Mouse (Mus musculus): ENCODE data around the gene Slc6a2. TPM values are rescaled to one million over a fixed set of nuclear protein-coding genes. Genes with fewer than 3 reads are reported as not detected.
A peak's percentile ranks its signal among the peaks of the same experiment; 100 is the strongest.

Gene Slc6a2
- total RNA-seq (2021), result under 1 TPM; 0.07 to 0.16 TPM

- no peak for DNase-seq (ENCODE audit: extremely low spot score in 1 of 2, low spot score in 1 of 2)
Observed at GRCm38 (mm10) chr8:92959779-92960178, at the start of gene Slc6a2. TSS of gene Slc6a2 (plus strand) at chr8:92960079.

- no peak for DNase-seq (ENCODE audit: extremely low spot score in 1 of 2, low spot score in 1 of 2)
Observed at GRCm38 (mm10) chr8:92911477-92911876, 48.4 kb upstream of the Slc6a2 start.

- DNase-seq (ENCODE audit: extremely low spot score in 1 of 2, low spot score in 1 of 2), result no peak
Observed at GRCm38 (mm10) chr8:92913396-92913795, 46.5 kb upstream of the Slc6a2 start.

DNA sequence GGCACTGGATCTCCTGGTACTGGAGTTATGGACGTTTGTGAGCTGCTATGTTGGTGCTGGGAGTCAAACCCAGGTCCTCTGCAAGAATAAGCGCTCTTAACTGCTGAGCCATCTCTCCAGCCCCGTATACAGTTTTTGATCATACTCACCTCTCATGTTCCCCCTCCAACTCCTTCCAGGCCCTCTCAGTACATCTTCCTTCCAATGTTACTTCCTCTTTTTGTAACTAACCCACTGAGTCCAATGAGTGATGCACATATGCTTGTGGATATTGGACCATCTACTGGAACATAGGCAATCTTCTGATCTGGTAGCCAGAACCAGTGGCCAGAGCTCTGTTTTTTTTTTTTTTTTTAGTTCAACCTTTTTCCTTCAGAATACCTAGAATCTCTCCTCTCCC, 43.8 kb upstream of the Slc6a2 start:
- DNase-seq (ENCODE audit: extremely low spot score in 1 of 2, low spot score in 1 of 2), result no peak

DNA sequence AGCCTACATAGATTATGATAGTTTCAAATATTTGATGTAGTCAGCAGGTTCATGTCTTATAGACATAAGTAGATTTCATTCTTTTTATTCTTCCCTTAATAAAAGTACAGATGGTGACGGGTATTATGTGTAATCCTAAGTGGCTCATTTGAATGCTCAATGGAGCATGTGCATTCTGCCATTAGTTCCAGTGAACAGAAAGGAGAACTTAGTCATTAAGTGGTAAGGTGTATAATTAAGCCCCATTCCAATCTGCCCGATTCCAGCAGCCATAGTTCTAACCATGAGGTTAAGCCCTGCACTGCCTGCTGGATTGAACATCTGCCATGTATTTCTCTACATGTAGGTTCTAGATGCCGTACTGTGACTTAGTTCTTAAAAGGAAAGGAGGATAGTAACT, 38.1 kb upstream of the Slc6a2 start:
- DNase-seq (ENCODE audit: extremely low spot score in 1 of 2, low spot score in 1 of 2), result no peak

- no peak for DNase-seq (ENCODE audit: extremely low spot score in 1 of 2, low spot score in 1 of 2)
Observed at GRCm38 (mm10) chr8:92928986-92929385, 30.9 kb upstream of the Slc6a2 start.

DNA sequence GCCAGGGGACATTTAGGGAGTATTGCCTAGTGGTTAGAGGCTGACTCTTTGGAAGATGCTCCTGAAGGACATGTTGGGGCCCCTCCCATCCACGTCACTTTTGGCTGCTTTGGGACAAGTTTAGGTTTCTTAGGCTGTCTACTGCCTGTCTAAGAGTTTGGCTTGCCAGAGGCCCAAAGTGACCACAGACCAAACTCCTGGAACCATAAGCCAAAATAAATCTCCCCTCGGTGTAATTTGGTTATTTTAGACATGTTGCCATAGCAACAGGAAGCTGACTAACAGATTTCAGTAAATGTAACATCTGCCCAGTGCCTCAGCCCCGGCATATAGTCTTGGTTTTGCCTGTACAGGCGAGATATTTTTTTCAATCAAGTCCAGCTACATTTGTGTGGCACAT, 21.8 kb upstream of the Slc6a2 start:
- no peak for DNase-seq (ENCODE audit: extremely low spot score in 1 of 2, low spot score in 1 of 2)

DNA sequence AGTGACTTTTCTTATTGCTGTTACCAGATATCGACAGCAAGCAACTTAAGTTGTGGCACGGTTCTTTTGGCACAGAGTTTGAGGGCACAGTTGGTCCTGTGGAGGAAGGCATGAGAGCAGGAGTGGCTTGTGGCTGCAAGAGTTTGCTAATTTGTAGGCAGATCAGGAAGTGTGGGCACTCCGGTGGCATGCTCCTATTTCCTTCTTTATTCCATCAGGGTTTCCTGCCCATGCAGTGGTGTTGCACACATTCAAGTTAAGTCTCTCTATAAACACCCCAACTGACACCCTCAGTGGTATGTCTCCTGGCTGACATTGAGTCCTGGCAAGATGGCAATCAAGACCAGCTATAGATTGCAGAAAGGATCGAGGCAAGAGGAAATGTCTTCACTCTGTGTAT, 10.8 kb upstream of the Slc6a2 start:
- DNase-seq (ENCODE audit: extremely low spot score in 1 of 2, low spot score in 1 of 2), result no peak

- DNase-seq (ENCODE audit: extremely low spot score in 1 of 2, low spot score in 1 of 2), result no peak
Observed at GRCm38 (mm10) chr8:92950639-92951371, 9.1 kb upstream of the Slc6a2 start.

DNA sequence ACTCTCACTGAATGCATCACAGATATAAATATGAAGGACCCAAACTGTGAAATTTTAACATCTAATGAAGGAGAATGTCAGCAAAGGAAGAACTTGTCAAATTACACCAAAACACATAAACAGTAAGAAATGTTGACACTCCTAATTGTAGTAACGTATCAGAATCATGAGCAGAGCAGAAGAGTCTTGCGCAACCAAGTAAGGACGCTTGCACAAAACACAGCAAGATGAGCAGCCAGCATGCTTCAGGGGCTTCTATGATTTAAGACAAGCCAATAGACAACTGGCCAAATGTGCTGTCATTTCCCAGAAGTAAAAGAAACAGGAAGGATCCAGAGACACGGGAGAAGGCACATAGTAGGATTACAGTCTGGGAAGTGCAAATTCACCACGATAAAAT, 5.8 kb upstream of the Slc6a2 start:
- no peak for DNase-seq (ENCODE audit: extremely low spot score in 1 of 2, low spot score in 1 of 2)

DNA sequence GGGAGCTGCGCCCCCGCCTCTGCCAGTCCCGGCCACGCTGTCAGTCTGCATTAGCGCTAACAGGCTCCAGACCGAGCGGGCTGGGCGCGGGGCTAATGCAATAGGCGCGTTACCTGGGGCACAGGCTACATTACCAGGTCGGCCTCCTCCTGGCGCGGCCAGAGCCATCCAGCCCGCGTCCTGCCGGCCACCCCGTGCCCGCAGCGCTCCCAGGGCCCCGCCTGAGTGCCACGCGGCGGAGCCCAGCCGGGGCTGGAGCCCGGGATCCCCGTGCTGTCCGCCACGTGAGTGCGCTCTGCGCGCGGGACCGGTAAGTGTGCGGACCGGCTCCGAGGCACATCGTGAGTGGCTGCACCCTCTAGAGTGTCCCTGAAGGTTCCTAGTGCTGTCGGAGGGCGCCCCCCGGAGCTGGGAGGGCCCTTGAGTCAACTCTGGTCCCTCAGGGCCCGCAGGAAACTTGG, 602 bp downstream of the Slc6a2 start:
- no peak for DNase-seq (ENCODE audit: extremely low spot score in 1 of 2, low spot score in 1 of 2)

DNA sequence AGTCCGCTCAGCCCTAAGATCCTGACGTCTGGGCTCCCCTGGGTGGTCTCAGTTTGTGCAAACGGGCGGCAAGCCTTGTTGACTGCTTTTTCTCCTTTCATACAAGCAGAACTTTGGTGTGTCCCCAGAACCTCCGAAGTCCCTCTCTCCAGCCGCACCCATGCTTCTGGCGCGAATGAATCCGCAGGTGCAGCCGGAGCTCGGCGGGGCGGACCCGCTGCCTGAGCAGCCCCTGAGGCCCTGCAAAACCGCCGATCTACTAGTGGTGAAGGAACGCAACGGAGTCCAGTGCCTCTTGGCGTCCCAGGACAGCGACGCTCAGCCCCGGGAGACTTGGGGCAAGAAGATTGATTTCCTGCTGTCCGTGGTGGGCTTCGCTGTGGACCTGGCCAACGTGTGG, 1.2 kb downstream of the Slc6a2 start:
- DNase-seq (ENCODE audit: extremely low spot score in 1 of 2, low spot score in 1 of 2), result no peak

GRCm38 (mm10) chr8:92964556-92964955, 4.7 kb downstream of the Slc6a2 start:
- DNase-seq (ENCODE audit: extremely low spot score in 1 of 2, low spot score in 1 of 2), result no peak

DNA sequence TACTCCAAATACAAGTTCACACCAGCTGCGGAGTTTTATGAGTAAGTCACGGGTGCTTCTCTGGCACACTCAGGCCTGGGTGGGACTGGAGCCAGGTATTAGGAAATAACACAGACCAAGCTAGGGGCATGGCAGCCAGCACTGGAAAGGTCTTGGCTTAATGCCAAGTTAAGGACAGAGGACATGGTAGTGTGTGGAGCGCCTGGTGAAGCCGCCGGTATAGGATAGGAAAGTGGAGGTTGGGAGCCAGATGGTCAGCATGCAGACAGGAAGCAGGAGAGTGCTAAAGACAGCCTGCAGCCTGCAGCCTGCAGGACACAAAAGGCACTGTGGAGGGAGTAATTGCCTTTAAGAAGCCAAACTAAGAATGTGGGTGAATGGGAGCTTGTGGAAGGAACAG, 13.1 kb downstream of the Slc6a2 start:
- DNase-seq (ENCODE audit: extremely low spot score in 1 of 2, low spot score in 1 of 2), result no peak

DNA sequence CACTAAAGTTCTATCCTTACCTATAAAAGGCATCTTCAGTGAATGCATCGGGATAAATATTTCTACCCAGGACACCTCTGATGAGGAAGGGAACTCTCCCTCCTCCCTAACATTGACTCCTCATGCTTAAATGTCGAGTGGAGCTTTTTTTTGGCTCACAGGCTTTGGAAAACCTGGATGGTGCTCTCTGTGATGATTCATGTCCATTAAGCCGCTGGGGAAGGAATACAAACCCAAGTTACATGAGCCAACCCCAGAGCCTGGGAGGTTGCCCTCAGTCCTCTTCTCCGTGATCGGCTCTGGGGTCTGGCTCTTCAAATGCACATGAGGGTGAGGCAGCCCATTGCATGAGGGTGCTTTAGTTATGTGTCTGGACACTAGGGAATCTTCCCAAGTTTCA, 16.8 kb downstream of the Slc6a2 start:
- DNase-seq (ENCODE audit: extremely low spot score in 1 of 2, low spot score in 1 of 2), result no peak

GRCm38 (mm10) chr8:92982491-92982890, 22.6 kb downstream of the Slc6a2 start:
- no peak for DNase-seq (ENCODE audit: extremely low spot score in 1 of 2, low spot score in 1 of 2)

DNA sequence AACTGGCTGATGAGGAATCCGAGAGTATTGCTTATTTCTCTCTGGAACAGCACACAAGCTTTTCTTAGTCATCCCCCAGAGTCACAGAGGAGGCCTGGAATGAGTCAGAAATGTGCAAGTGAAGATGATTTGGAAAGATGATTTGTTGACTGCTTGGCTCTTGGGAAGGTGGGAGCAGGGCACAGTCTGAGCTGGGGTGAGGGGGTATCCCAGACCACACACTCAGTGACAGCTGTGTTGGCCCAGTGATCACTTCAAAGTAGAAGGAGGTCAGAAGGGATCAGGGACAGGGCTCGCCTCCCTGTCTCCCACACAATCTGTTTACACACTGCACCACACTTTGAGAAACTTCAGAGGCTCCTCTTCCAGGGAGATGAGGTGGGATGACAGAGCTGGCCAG, 24.5 kb downstream of the Slc6a2 start:
- no peak for DNase-seq (ENCODE audit: extremely low spot score in 1 of 2, low spot score in 1 of 2)

GRCm38 (mm10) chr8:92996840-92997239, 37.0 kb downstream of the Slc6a2 start:
- peak; percentile 36 to 67 for DNase-seq (ENCODE audit: extremely low spot score in 1 of 2, low spot score in 1 of 2)

GRCm38 (mm10) chr8:92998600-92998999, 38.7 kb downstream of the Slc6a2 start:
- DNase-seq (ENCODE audit: extremely low spot score in 1 of 2, low spot score in 1 of 2), result peak; percentile 34 to 63

- peak in 1 of 2 experiments; percentile 39 for DNase-seq (ENCODE audit: extremely low spot score in 1 of 2, low spot score in 1 of 2)
Observed at GRCm38 (mm10) chr8:93010286-93010685, 50.4 kb downstream of the Slc6a2 start.

GRCm38 (mm10) chr8:93011439-93011838, 51.6 kb downstream of the Slc6a2 start:
- DNase-seq (ENCODE audit: extremely low spot score in 1 of 2, low spot score in 1 of 2), result peak; percentile 83 to 98

DNA sequence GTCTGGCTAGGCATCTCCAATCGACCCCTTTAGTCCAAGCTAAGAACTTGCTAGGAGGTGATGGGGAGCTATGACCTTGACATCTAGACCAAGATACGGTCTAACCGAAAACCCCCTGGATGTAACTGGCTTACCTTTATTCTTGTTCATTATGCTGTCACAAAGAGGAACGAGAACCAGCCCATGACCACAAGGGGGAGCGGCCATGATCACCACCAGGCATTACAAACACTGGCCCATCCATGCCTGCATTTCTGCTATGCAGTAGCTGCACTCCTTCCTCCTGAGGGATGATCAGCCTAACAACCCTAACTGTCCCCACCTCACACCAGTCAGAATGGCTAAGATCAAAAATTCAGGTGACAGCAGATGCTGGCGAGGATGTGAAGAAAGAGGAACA, 52.3 kb downstream of the Slc6a2 start:
- no peak for DNase-seq (ENCODE audit: extremely low spot score in 1 of 2, low spot score in 1 of 2)

DNA sequence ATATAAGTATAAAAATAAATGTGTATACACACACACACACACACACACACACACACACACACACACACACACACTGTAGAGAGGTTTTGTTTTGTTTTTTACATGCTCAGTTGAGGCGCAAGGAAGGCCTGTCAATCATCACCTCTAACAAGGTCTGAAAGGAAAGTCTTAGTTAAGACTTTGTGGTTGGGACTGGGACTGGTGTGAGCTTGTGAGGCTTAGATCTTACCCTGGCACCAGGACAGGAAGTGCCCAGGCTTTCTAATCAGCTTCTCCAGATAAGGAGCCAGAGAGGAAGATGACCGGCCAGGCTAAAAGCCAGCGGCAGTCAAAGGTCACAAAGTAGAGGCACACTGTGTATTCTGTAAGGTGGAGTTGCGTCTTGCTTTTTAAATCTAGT, 54.4 kb downstream of the Slc6a2 start:
- no peak for DNase-seq (ENCODE audit: extremely low spot score in 1 of 2, low spot score in 1 of 2)
